Mouse (Mus musculus) adipose tissue, adult 10 weeks (tissue): ENCODE data around the gene Ddah2. TPM values are rescaled to one million over a fixed set of nuclear protein-coding genes. Genes with fewer than 3 reads are reported as not detected.

Experiments used
- polyA plus RNA-seq: library from polyadenylated mRNA; stranded (reverse); fragments of 350-450 nt; fragmentation: Illumina TruSeq; extraction: RNeasy Lipid Tissue Mini Kit (QIAGEN cat#74804); gene quantifications from one replicate; pipeline ENCODE4 v1.2.3, GENCODE M21; 2014; ENCODE audit warnings: low read depth, low replicate concordance

Gene Ddah2
- 43.7 TPM for polyA plus RNA-seq

GRCm38 (mm10) chr17:35058911-35059892 lies at the start of gene Ddah2:
TSS of gene Ddah2 (plus strand) at chr17:35059035.

DNA sequence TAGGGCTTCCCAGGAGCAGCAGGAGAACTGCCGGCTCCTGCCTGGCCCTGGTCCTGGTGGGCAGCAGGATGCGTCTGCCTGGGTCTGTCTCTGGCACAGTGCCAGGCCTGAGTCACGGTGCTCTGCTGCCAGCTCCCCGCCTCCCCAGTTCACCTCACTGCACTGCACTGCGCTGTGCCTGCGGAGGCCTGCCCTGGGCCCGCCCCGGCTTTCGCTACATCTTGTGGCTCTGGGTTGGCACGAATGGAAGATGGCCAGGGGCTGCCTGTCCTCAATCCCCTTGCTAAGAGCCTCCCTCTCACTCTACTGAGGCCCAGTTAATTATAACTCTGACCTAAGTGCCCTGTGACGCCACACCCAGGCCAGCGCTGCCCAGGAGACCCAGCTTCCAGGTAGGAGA lies 42.5 kb upstream of the Ddah2 start, which contains the start of gene Vwa7:
Vwa7 (plus strand) TSS at position 204 of the 400 bp plus-strand sequence.

DNA sequence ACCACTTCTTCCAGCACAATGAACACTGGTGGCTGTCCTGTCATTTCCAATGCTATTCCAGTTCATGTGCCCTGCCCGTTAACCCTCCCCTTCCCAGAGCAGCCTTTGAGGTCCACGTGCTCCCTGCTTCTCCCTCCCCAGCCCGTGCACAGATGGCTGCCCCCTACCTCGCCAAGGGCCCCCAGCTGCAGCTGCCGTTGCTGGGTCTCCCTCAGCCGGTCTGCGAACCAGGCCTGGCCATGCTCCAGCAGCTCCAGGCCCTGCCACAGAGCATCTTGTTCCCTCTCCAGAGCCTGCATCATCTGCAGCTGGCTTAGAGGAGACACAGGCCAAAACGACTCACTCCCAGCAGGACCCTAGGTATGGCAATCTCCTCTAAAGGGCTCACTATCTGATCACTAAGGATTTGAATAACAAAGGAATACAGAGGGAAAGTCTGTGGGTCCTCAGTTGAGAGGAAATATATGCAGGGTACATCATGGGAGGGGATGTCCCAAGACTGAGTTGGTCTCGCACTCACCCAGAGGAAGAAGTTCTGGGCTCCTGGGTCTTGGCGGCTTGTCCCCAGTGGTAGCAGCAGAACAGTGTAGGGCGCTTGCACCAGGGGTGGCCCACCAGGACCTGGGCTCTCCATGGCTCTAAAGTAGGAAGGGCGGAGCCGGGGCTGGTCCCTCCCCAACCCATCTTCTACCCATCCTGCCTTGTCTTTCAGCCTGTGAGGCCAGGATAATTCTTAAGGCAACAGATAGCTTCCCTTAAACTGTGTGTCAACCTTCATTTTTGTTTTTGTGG lies 31.4 kb upstream of the Ddah2 start, which contains the start of gene Sapcd1:
Sapcd1 (minus strand) TSS at position 740 of the 792 bp plus-strand sequence.

DNA sequence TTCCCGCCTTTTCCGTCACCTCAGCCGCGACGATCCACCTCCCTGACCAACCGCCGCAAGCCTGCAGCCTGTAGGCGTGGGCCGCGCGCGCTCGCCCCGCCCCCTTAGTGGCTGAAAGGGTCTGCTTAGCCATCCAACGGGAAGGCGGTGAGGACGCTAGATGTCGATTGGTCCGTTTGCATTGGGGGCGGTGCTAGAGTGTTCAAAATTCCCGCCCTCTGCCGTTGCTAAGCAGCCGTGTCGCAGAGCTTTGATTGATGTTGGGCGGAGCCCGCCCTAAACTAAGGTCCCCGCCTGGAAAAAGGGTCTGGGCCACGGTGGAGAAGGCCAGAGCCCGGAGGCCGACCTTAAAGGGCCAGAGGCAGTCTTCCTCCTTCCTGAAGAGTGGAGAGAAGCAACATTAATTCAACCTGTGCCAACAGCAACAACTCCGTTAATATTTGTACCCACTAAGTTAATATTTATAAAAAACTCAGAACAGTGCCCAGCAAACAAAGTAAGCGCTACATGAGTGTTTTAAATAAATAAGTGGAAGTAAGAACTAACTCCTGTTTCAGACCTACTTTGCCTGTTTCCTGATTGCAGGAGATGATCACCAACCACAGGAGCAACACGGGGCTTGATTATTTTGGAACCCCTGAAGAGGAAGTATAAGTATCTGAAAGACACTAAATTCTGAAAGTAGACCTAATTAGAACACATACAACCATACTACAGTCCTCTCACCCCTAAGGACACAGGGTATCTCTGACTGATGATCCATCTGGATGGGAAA lies 12.0 kb upstream of the Ddah2 start, which contains the start of gene Msh5:
Msh5 (minus strand) TSS at position 65 of the 775 bp plus-strand sequence.

DNA sequence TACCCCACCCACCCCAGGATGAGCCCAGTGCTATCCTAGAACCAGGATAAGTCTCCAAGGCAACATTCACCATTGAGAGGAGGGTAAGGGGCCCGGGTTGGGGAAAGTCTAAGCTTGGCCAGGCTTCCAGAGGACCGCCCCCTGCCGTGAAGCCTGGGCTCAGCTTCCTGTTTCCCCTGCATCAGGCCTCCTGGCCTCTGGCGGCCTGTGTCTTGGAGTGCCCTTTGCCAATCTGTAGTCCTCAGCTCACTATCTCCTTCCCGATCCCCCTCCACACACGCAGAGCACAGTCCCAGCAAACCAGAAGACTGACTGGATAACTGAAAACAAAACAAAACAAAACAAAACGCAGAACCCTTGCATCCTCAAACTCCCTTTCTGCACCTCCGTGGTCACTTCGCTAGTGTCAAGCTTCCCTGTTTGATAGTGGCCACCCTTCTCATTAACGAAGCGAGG lies 9.2 kb upstream of the Ddah2 start, which contains the start of gene Clic1:
Clic1 (plus strand) TSS at position 406 of the 456 bp plus-strand sequence.

DNA sequence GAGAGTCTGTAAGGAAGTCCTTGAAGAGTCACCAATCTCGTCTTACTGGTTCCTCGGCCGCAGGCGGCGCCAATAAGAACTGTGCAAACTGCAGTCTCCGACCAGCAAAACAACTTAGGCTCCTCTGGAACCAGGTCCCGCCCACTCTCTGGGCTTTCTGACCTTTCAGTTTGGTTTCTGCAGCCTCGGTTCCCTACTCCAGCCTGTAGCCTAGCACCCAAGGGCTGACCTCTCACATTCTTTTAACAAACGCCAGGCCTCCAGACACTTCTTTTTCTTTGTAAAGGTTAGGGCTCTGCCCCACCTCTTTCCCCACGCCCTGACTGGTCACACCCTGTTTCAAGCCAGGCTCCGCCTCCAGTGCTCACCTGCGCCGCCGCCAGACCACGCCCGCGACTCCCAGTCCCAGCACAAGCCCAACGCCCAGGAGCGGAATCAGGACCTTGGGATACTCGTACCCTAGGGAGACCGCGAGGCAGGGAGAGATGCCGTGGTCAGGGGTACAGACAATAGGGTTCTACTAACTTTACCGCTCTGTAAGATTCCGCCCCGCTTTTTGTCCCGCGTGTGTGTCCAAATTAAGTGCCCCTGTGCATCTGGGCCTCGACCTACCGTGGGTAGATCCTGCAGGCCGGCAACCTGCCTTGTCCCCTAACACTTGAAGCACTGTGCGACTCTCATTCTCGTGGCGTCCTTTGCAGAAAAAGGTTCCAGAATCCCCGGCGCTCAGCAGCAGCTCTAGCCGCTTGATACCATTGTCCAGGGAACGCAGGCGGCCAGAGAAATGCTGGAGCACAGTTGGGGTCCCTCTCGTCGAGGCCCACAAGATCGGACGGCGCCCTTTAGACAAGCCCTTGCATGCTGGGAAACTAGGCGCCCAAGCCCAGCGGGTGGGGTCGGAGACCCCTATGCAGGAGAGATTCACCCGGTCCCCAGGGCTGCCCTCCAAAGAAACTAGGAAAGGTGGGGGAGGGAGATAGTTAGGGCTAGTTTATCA lies 6.4 kb downstream of the Ddah2 start, which contains the start of gene Ly6g6c:
Ly6g6c (plus strand) TSS at position 438 of the 997 bp plus-strand sequence.

DNA sequence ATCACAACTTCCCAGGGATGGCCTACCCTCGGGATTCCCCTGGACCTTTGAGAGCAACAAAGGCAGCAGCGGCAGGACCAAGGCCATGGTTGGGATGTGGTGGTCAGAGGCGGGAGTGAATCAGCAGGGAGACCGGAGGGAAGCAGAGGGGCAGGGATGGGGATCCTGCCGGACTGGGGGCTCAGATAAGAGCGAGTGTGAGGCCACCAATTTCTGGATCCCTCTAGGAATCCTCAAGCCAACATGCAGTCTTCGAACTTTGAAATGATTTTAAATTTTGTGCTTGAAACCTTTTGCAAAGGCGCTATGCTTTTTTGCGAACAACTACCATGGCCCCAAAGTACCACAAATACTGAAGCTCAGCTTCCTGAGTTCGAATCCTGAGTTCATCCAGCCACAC lies 7.2 kb downstream of the Ddah2 start, which contains the start of gene Mpig6b:
Mpig6b (minus strand) TSS at position 101 of the 400 bp plus-strand sequence.

GRCm38 (mm10) chr17:35076507-35077176 lies 17.8 kb downstream of the Ddah2 start, which contains the start of gene Ly6g6e:
TSS of gene Ly6g6e (plus strand) at chr17:35076902.

DNA sequence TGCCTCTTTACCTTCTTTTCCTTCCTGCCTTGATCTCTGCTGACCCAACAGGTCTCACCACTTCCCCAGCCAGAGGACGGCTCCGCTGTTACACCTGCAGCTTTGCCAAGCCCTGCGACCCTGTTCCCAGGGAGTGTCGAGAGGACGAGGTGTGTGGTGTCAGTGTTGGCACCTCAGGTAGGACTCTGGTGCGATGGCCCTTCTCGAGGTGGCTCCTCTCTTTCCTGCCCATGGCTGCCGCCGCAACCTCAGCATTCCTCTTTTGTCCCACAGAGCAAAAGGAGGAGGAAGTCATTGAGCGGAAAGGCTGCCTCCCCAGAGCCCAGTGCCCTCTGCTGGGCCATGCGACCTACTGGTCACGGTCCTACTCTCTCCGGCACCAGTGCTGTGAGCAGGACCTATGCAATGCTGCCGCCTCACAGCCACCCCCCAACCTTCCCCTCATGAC lies 19.0 kb downstream of the Ddah2 start, which contains the start of gene Ly6g6d:
Ly6g6d (minus strand) TSS at position 280 of the 448 bp plus-strand sequence.

GRCm38 (mm10) chr17:35085208-35085865 lies 26.5 kb downstream of the Ddah2 start, which contains the start of gene Ly6g6f:
TSS of gene Ly6g6f (minus strand) at chr17:35085610.

GRCm38 (mm10) chr17:35088825-35089644 lies 30.2 kb downstream of the Ddah2 start, which contains the start of gene Abhd16a:
TSS of gene Abhd16a (plus strand) at chr17:35089263.

DNA sequence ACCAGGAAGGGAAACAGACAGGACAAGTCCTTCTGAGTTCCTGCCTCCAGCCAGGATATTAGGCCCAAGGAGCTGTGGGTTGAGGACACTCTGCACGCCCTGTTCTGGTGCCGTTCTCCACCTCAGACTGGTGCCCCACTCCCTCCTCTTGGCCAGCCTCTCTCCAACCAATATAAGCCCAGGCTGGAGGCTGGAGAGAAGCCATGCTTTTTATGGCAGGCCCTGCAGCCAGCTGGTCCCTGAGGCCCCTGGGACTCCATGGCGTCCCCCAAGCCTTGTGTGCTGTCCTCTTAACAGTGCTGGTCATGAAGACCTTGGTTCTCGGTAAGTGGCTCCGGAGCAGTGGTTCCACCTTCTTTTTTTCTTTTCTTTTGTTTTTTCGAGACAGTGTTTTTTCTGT lies 49.3 kb downstream of the Ddah2 start, which contains the start of gene Ly6g5c:
Ly6g5c (plus strand) TSS at position 183 of the 400 bp plus-strand sequence.

Other genes with a start within 250 kb of the Ddah2 start
- 45.3 TPM for gene Stk19, start 222.1 kb upstream of the Ddah2 start, polyA plus RNA-seq
- gene Dxo, start 222.0 kb upstream of the Ddah2 start, polyA plus RNA-seq, result 59.7 TPM
- gene Skiv2l, start 208.8 kb upstream of the Ddah2 start, polyA plus RNA-seq, result 45.7 TPM
- gene Nelfe, start 208.6 kb upstream of the Ddah2 start, polyA plus RNA-seq, result 75.8 TPM
- 114 TPM for gene Cfb, start 196.5 kb upstream of the Ddah2 start, polyA plus RNA-seq
- gene Zbtb12, start 179.6 kb upstream of the Ddah2 start, polyA plus RNA-seq, result 14.4 TPM
- gene Gm20547, start 177.0 kb upstream of the Ddah2 start, polyA plus RNA-seq, result not detected
- gene C2, start 160.8 kb upstream of the Ddah2 start, polyA plus RNA-seq, result 104 TPM
- gene Ehmt2, start 160.6 kb upstream of the Ddah2 start, polyA plus RNA-seq, result 113 TPM
- 39.3 TPM for gene Slc44a4, start 144.6 kb upstream of the Ddah2 start, polyA plus RNA-seq
- 81.9 TPM for gene Neu1, start 127.8 kb upstream of the Ddah2 start, polyA plus RNA-seq
- 47.9 TPM for gene Hspa1b, start 99.8 kb upstream of the Ddah2 start, polyA plus RNA-seq
- gene Gm20481, start 89.1 kb upstream of the Ddah2 start, polyA plus RNA-seq, result not detected
- 24.3 TPM for gene Hspa1a, start 86.9 kb upstream of the Ddah2 start, polyA plus RNA-seq
- 12.0 TPM for gene Hspa1l, start 86.3 kb upstream of the Ddah2 start, polyA plus RNA-seq
- 23.4 TPM for gene Lsm2, start 77.2 kb upstream of the Ddah2 start, polyA plus RNA-seq
- 62.8 TPM for gene Vars, start 58.0 kb upstream of the Ddah2 start, polyA plus RNA-seq
- 0.96 TPM for gene Vwa7, start 42.5 kb upstream of the Ddah2 start, polyA plus RNA-seq
- gene Sapcd1, start 31.0 kb upstream of the Ddah2 start, polyA plus RNA-seq, result 2.9 TPM
- 4.2 TPM for gene Msh5, start 12.3 kb upstream of the Ddah2 start, polyA plus RNA-seq
- 127 TPM for gene Clic1, start 9.1 kb upstream of the Ddah2 start, polyA plus RNA-seq
- 2.2 TPM for gene Ly6g6c, start 6.4 kb downstream of the Ddah2 start, polyA plus RNA-seq
- 2.4 TPM for gene Mpig6b, start 7.1 kb downstream of the Ddah2 start, polyA plus RNA-seq
- gene Ly6g6e, start 17.9 kb downstream of the Ddah2 start, polyA plus RNA-seq, result 8.2 TPM
- 14.6 TPM for gene Ly6g6d, start 19.0 kb downstream of the Ddah2 start, polyA plus RNA-seq
- gene Ly6g6f, start 26.6 kb downstream of the Ddah2 start, polyA plus RNA-seq, result not detected
- 106 TPM for gene Abhd16a, start 30.2 kb downstream of the Ddah2 start, polyA plus RNA-seq
- 1,353 TPM for gene Ly6g5c, start 49.2 kb downstream of the Ddah2 start, polyA plus RNA-seq
- gene Ly6g5b, start 56.4 kb downstream of the Ddah2 start, polyA plus RNA-seq, result 1,252 TPM
- gene Gpank1, start 62.4 kb downstream of the Ddah2 start, polyA plus RNA-seq, result 14.5 TPM
- 234 TPM for gene Csnk2b, start 63.0 kb downstream of the Ddah2 start, polyA plus RNA-seq
- gene D17H6S53E, start 67.3 kb downstream of the Ddah2 start, polyA plus RNA-seq, result 15.2 TPM
- gene Apom, start 73.0 kb downstream of the Ddah2 start, polyA plus RNA-seq, result not detected
- gene Bag6, start 76.1 kb downstream of the Ddah2 start, polyA plus RNA-seq, result 130 TPM
- 229 TPM for gene Prrc2a, start 105.9 kb downstream of the Ddah2 start, polyA plus RNA-seq
- gene Aif1, start 117.0 kb downstream of the Ddah2 start, polyA plus RNA-seq, result 21.1 TPM
- 11.5 TPM for gene Lst1, start 129.4 kb downstream of the Ddah2 start, polyA plus RNA-seq
- gene Ltb, start 135.4 kb downstream of the Ddah2 start, polyA plus RNA-seq, result 1.9 TPM
- 0.61 TPM for gene Tnf, start 143.0 kb downstream of the Ddah2 start, polyA plus RNA-seq
- not detected for gene Lta, start 146.3 kb downstream of the Ddah2 start, polyA plus RNA-seq
- 1.2 TPM for gene Gm16181, start 161.8 kb downstream of the Ddah2 start, polyA plus RNA-seq
- gene Atp6v1g2, start 174.6 kb downstream of the Ddah2 start, polyA plus RNA-seq, result 22.6 TPM
- 16.9 TPM for gene Nfkbil1, start 176.8 kb downstream of the Ddah2 start, polyA plus RNA-seq
- 177 TPM for gene Ddx39b, start 182.7 kb downstream of the Ddah2 start, polyA plus RNA-seq
- 739 TPM for gene H2-D1, start 203.7 kb downstream of the Ddah2 start, polyA plus RNA-seq